24 mouse cellular contexts compared by ENCODE assay signal in the genomic region with DNA sequence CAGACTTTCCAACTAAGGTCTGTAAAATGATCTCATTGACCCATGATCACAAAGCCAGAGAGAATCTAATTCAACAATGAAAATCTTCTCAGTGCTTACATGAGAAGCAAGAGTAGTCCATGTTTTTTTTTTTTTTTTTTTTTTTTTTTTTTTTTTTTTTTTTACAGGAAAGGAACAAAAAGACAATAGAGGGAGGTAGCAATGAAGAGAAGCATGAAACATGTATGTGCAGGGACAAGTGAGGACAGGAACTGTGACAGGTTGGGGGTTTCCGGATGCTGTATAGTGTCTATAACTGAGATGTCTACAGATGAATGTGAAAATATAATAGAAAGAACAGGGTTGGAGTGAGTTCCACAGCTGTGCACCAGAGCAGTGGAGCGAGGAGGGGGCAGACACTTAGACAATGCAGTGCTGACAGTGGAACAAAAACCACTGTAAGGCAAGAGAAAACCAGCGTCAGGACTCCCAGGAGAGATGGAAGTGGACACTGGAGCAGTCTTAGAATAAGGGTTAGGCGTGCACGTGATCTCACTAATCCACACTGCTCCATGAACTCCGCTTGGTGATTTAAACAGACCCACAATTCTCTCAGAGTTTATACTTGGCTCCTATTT.
DNase-seq lines count a peak whose midpoint lies in the region; ATAC-seq and TF ChIP-seq lines count a peak whose summit lies in the region.
"Had no signal": no experiment of that assay in that cellular context is flagged by ENCODE, and none has a peak within 500 bp of the region (broad histone marks: within the 10 kb centered on the region; RNA-seq: fewer than 3 reads in every experiment).

No protein-coding gene starts in this region.

- no peak overlapping the region for H3K9ac ChIP-seq in midbrain, embryonic 12.5 days (replicated peaks)
- no peak overlapping the region for H3K9ac ChIP-seq in midbrain, embryonic 15.5 days
- H3K9ac ChIP-seq: embryonic facial prominence, embryonic 15.5 days; heart, embryonic 13.5 days; intestine, embryonic 15.5 days; kidney, embryonic 15.5 days; limb, embryonic 12.5 days; liver, embryonic 12.5 days; neural tube, embryonic 15.5 days had no signal

- no peak for TF ChIP-seq POLR2A in brain, embryonic 14.5 days (IDR thresholded peaks at IDR 0.05; ENCODE audit: borderline replicate concordance, extremely low read depth, insufficient read depth, insufficient read length, poor library complexity, severe bottlenecking)

- WGBS in midbrain, embryonic 12.5 days = 57% methylated on average over 6 of the region's 6 CpGs
- 32% methylated on average over 6 of the region's 6 CpGs for WGBS in midbrain, embryonic 15.5 days

- no peaks in the 10 kb centered on the region for H3K27me3 ChIP-seq in midbrain, embryonic 12.5 days
- H3K27me3 ChIP-seq in midbrain, embryonic 15.5 days (replicated peaks) = no peaks in the 10 kb centered on the region
- H3K27me3 ChIP-seq: embryonic facial prominence, embryonic 15.5 days; heart, embryonic 13.5 days; intestine, embryonic 15.5 days; kidney, embryonic 15.5 days; limb, embryonic 12.5 days; liver, embryonic 12.5 days; megakaryocyte, embryonic 14.5 days; neural tube, embryonic 15.5 days had no signal

- ATAC-seq in midbrain, embryonic 12.5 days (ENCODE audit: low FRiP score, low read depth) = peak; percentile 83
- ATAC-seq in midbrain, embryonic 15.5 days (replicated peaks) = no peak; the same call in 1 of the 2 replicates
- ATAC-seq in inflammation-experienced regulatory T-cells, adult 6 months = peak; percentile 28
- ATAC-seq: activated CD4-positive, CD25-positive, alpha-beta regulatory T cell, adult 4 months; intestine, embryonic 15.5 days; liver, embryonic 12.5 days had no signal

- DNase-seq in heart, adult 11 months = peak; percentile 58
- no peak for DNase-seq in heart, adult 8-10 months (ENCODE audit: low spot score)
- peak; percentile 27 for DNase-seq in brain, embryonic 14.5 days (ENCODE audit: low read depth)
- DNase-seq in adrenal gland, postnatal 4 days (ENCODE audit: low spot score in 2 of 2) = no peak
- DNase-seq: adrenal gland, postnatal 14 days; cerebellum, adult 18-20 months; cerebellum, postnatal 36 days; heart, postnatal 36 days; lung, adult 2 months; thymus, postnatal 14 days had no signal

- no peaks in the 10 kb centered on the region for H3K4me1 ChIP-seq in midbrain, embryonic 12.5 days
- no peaks in the 10 kb centered on the region for H3K4me1 ChIP-seq in midbrain, embryonic 15.5 days
- H3K4me1 ChIP-seq: embryonic facial prominence, embryonic 15.5 days; heart, embryonic 13.5 days; kidney, embryonic 15.5 days; limb, embryonic 12.5 days; liver, embryonic 12.5 days; megakaryocyte, embryonic 14.5 days; neural tube, embryonic 15.5 days had no signal

- H3K27ac ChIP-seq in midbrain, embryonic 12.5 days (replicated peaks) = no peak overlapping the region
- no peak overlapping the region for H3K27ac ChIP-seq in midbrain, embryonic 15.5 days
- H3K27ac ChIP-seq: embryonic facial prominence, embryonic 15.5 days; heart, embryonic 13.5 days; intestine, embryonic 15.5 days; kidney, embryonic 15.5 days; limb, embryonic 12.5 days; liver, embryonic 12.5 days; neural tube, embryonic 15.5 days had no signal

- H3K4me2 ChIP-seq in midbrain, embryonic 12.5 days (replicated peaks) = no peak overlapping the region
- no peak overlapping the region for H3K4me2 ChIP-seq in midbrain, embryonic 15.5 days
- H3K4me2 ChIP-seq: embryonic facial prominence, embryonic 15.5 days; heart, embryonic 13.5 days; intestine, embryonic 15.5 days; kidney, embryonic 15.5 days; limb, embryonic 12.5 days; liver, embryonic 12.5 days; neural tube, embryonic 15.5 days had no signal

- H3K9me3 ChIP-seq in midbrain, embryonic 12.5 days = no peaks in the 10 kb centered on the region
- no peaks in the 10 kb centered on the region for H3K9me3 ChIP-seq in midbrain, embryonic 15.5 days
- H3K9me3 ChIP-seq: embryonic facial prominence, embryonic 15.5 days; G1E; heart, embryonic 13.5 days; intestine, embryonic 15.5 days; kidney, embryonic 15.5 days; limb, embryonic 12.5 days; liver, embryonic 12.5 days; neural tube, embryonic 15.5 days had no signal

- no peak for TF ChIP-seq CTCF in brain, embryonic 14.5 days (IDR thresholded peaks at IDR 0.05; ENCODE audit: borderline replicate concordance, extremely low read depth, insufficient read depth, insufficient read length)

- no peaks in the 10 kb centered on the region for H3K36me3 ChIP-seq in midbrain, embryonic 12.5 days
- H3K36me3 ChIP-seq in midbrain, embryonic 15.5 days (replicated peaks) = no peaks in the 10 kb centered on the region
- H3K36me3 ChIP-seq: embryonic facial prominence, embryonic 15.5 days; G1E; heart, embryonic 13.5 days; intestine, embryonic 15.5 days; kidney, embryonic 15.5 days; limb, embryonic 12.5 days; liver, embryonic 12.5 days; neural tube, embryonic 15.5 days had no signal

- no peak overlapping the region for H3K4me3 ChIP-seq in midbrain, embryonic 12.5 days
- H3K4me3 ChIP-seq in midbrain, embryonic 15.5 days = no peak overlapping the region
- H3K4me3 ChIP-seq: embryonic facial prominence, embryonic 15.5 days; heart, embryonic 13.5 days; intestine, embryonic 15.5 days; kidney, embryonic 15.5 days; limb, embryonic 12.5 days; liver, embryonic 12.5 days; megakaryocyte, embryonic 14.5 days; myocyte; neural tube, embryonic 15.5 days had no signal

Comparison
In these comparisons a context has a peak if more than half of its experiments do, and no peak if none do; other contexts are left out.
1. DNase-seq: peak in heart, adult 11 months (single experiment) and brain, embryonic 14.5 days (single experiment); none in heart, adult 8-10 months (single experiment) and adrenal gland, postnatal 4 days (0 of 2).